Mouse (Mus musculus): ENCODE results near the gene Zfp580.

- TF ChIP-seq CTCF (IDR thresholded peaks at IDR 0.05; ENCODE audit: borderline replicate concordance, control insufficient read depth, extremely low read depth, insufficient read depth, low read length, poor library complexity) = no peak
- no peak for TF ChIP-seq POLR2A (IDR thresholded peaks at IDR 0.05; ENCODE audit: control insufficient read depth, extremely low read depth, insufficient read depth, low read length, poor library complexity)
Measured at GRCm38 (mm10) chr7:5020685-5021084, 30.7 kb upstream of the Zfp580 start.
